Comparison of ENCODE assay signal across 8 mouse cellular contexts in the genomic region with DNA sequence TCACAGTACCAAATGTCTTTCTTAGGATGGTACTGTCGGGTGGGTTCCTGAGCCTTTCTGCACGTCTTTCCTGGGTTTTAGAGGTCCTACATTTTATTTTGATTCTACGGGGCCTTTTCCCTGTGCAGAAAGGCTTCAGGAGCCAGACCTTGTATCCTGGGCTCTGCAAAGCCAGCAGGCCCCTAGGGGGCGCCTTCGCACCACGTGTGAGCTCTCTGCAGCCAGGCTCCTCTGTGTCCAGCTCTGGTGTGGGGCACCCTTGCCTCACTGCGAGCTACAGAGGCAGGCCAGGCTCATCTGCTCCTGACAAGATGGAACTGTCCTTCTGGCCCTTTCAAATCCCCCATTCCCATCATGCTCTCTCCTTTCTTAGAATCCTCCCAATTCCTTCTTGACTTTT. TPM values are rescaled to one million over a fixed set of nuclear protein-coding genes. Genes with fewer than 3 reads are reported as not detected.
A peak's percentile ranks its signal among the peaks of the same experiment; 100 is the strongest.
DNase-seq lines count a peak whose midpoint lies in the region; ATAC-seq and TF ChIP-seq lines count a peak whose summit lies in the region.

No protein-coding gene starts in this region.

- TF ChIP-seq CTCF in cortical plate, adult 2 months (IDR thresholded peaks at IDR 0.05; ENCODE audit: extremely low read depth, insufficient read depth, low read length) = peak; percentile 93
- TF ChIP-seq CTCF in left cerebral cortex, adult 2 months (IDR thresholded peaks at IDR 0.05) = peak; percentile 99

- intact Hi-C loops in left cerebral cortex, adult 2 months (cut with DNase I) = loop anchor here (1.0 to 5.0 kb wide), 4 partner anchors 61 to 291 kb away; no protein-coding TSS in a partner anchor

- DNase-seq in adrenal gland, adult (ENCODE audit: inconsistent age in 2 of 2, low spot score in 1 of 2) = peak; percentile 91 to 96
- DNase-seq in gastrocnemius, postnatal 10 days = peak; percentile 95
- DNase-seq in induced T-regulatory cell, adult 2 months (ENCODE audit: low read depth) = peak; percentile 86
- peak; percentile 87 to 92 for DNase-seq in left cerebral cortex, adult 2 months (ENCODE audit: extremely low spot score in 1 of 2, low spot score in 2 of 2)
- DNase-seq in right cerebral cortex, postnatal 36 days (ENCODE audit: low spot score in 2 of 2) = peak; percentile 83 to 86
- DNase-seq in urinary bladder, postnatal 36 days (ENCODE audit: low spot score in 2 of 2) = peak; percentile 83 to 88

- no peak overlapping the region for H3K4me3 ChIP-seq in cortical plate, adult 2 months (ENCODE audit: insufficient read depth, low read length)
- H3K4me3 ChIP-seq in left cerebral cortex, adult 2 months = no peak overlapping the region

- no peak overlapping the region for H3K27ac ChIP-seq in cortical plate, adult 2 months (ENCODE audit: insufficient read depth, low read length)
- no peak overlapping the region for H3K27ac ChIP-seq in left cerebral cortex, adult 2 months

- no peaks in the 10 kb centered on the region; the same call in 1 of the 2 replicates for H3K4me1 ChIP-seq in cortical plate, adult 2 months (ENCODE audit: control insufficient read depth, insufficient read depth, low read length)

- no peak for TF ChIP-seq POLR2A in cortical plate, adult 2 months (IDR thresholded peaks at IDR 0.05; ENCODE audit: extremely low read depth, insufficient read depth, low read length)

- ATAC-seq in megakaryocyte-erythroid progenitor cell, adult 5-6 weeks (replicated peaks; ENCODE audit: low FRiP score, low TSS enrichment, poor library complexity, severe bottlenecking) = peak; percentile 90

RNA-seq across cellular contexts. Expression of a gene that starts 53.3 kb away (rescaled TPM):
- 26.7 and 30.6 TPM in 2 replicates for polyA plus RNA-seq in cortical plate, adult 2 months (2012; rRNA removed)
- 10 to 100 TPM; 23.1 to 29.7 TPM for total RNA-seq in gastrocnemius, postnatal 10 days (2021)
- total RNA-seq in left cerebral cortex, adult 2 months (2021) = 10 to 100 TPM; 32.5 to 40.0 TPM
- 39.0 and 59.5 TPM in 2 replicates for total RNA-seq in megakaryocyte-erythroid progenitor cell, adult 5-6 weeks (2014; fragmentation: Nextera tagmentation)
- total RNA-seq in megakaryocyte-erythroid progenitor cell, adult 5-6 weeks (2017) = 29.6 and 32.4 TPM in 2 replicates
